Mouse (Mus musculus): ENCODE data around the gene Ubash3a.

- TF ChIP-seq GATA1 (IDR thresholded peaks at IDR 0.05; ENCODE audit: low read depth, low read length) (no peak), HCFC1 (IDR thresholded peaks at IDR 0.05; ENCODE audit: low read depth, low read length) (no peak), RCOR1 (IDR thresholded peaks at IDR 0.05; ENCODE audit: low read depth, low read length) (no peak), ZNF384 (IDR thresholded peaks at IDR 0.05; ENCODE audit: low read depth, low read length) (no peak), SIN3A (IDR thresholded peaks at IDR 0.05; ENCODE audit: low read length) (no peak), NRF1 (IDR thresholded peaks at IDR 0.05; ENCODE audit: insufficient read depth, low read depth, low read length, poor library complexity, severe bottlenecking) (no peak), ZC3H11A (IDR thresholded peaks at IDR 0.05; ENCODE audit: low read depth, low read length) (no peak), POLR2A (IDR thresholded peaks at IDR 0.05; ENCODE audit: control insufficient read depth in 1 of 2, insufficient read depth in 1 of 2, low read depth in 1 of 2, low read length in 2 of 2, poor library complexity in 1 of 2) (no peak), ZKSCAN1 (IDR thresholded peaks at IDR 0.05; ENCODE audit: low read depth, low read length) (no peak), ETS1 (IDR thresholded peaks at IDR 0.05; ENCODE audit: low read depth, low read length) (no peak), CTCF (IDR thresholded peaks at IDR 0.05 in 2 of 3, conservative IDR thresholded peaks at IDR 0.05 in 1 of 3; ENCODE audit: control insufficient read depth in 1 of 3, insufficient read depth in 1 of 3, low read depth in 2 of 3, low read length in 3 of 3, poor library complexity in 1 of 3, severe bottlenecking in 1 of 3) (no peak), EP300 (IDR thresholded peaks at IDR 0.05; ENCODE audit: low read depth in 1 of 2, low read length in 2 of 2) (no peak)
Observed at GRCm38 (mm10) chr17:31198877-31199276, 8.8 kb upstream of the Ubash3a start, which contains the start of gene Tmprss3.
